Mouse (Mus musculus) layer of hippocampus, postnatal 10 days (tissue): Measurements from ENCODE around the gene Tom1. TPM values are rescaled to one million over a fixed set of nuclear protein-coding genes. Genes with fewer than 3 reads are reported as not detected.

Source experiments
- DNase-seq, 2 experiments: peaks; one replicate each; pipeline ENCODE4 v3.0.0; 2021; ENCODE audit warnings: low spot score in 2 of 2
- total RNA-seq, 2 experiments: library from RNA; stranded (reverse); gene quantifications; 2 replicates each; pipeline ENCODE4 v1.2.3; 2021

Gene Tom1
- total RNA-seq, 2 experiments from 2014 or later = 34.8 to 36.7 TPM

DNA sequence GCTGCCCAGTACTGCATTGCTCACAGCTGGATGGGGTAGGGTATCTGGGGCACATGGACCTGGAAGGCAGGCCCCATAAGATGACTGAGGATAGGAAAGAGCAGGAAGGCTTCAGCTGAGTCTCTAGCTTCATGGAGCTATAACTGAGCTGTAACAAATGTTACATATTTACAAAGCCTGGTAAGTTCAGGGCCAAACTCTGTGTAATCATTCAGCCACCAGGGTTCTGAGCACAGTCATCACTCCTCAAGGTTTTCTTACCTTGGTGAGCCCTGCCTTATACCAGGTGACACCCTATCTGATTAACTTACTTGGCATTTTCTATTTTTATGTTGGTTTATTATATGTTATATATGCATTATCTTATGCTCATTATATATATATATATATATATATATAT lies 53.6 kb downstream of the Tom1 start:
- no peak for DNase-seq

GRCm38 (mm10) chr8:75088989-75089881 lies 55.7 kb downstream of the Tom1 start:
- DNase-seq = peak; percentile 64 to 65

DNA sequence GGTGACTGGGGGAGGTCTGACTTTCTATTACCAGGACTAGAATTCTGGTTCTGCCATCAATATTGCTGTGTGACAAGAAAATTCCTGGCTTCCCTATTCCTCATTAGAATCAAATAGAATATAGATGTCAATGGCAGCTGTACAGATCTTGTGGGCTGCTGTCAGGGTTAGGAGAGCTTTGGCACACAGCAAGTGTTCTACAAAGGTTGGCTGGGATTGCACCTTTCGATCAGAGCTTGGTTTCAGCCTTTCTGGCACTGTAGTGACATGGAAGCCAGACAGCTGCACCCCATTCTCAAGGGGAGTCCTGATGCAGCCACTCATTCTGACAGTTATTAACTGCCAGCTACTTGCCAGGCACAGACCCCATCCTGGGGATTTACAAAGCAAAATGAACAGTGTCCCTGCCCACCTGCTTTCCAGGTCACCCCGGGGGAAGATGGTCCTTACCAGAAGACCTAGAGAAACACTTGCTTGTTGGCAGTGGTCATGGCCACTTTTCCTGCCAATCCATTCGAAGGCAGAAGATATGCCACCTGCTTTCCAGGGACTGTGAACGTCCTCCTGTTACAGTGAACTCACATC lies 57.4 kb downstream of the Tom1 start:
- DNase-seq = no peak

DNA sequence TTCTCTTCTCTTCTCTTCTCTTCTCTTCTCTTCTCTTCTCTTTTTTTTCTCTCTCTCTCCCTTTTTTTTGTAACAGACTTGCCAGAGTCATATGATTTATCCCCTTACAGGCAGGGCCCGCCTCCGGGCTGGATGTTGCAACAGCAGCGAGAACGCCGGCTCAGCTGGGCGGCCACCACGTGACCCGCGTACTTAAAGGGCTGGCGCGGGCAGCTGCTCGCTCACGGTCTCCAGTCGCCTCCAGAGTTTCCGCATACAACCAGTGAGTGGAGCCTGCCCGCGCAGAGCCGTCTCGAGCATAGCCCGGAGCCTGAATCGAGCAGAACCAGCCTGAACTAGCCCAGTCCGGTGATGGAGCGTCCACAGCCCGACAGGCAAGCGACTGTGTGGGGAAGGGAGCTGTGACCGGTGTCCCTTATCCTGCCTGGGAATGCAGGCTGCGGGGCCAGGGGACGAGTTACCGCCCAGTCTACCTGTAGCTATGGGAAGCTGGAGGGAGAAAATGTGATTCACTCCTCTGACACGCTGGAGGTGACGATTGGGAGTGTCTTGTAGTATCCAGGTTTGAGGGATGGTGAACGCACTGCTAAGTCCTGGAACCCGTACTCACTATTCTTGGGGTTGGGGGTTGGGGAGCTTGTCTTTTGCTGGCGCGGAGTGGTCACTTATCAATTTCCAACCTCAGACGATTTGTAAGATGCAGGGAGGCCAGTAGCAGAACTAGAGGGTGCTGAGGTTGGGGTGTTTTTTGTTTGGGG lies 60.1 kb downstream of the Tom1 start, which contains the start of gene Hmox1:
Gene Hmox1 (plus strand): TSS at position 223 of the 758 bp plus-strand sequence.
- DNase-seq = peak; percentile 78 to 84

DNA sequence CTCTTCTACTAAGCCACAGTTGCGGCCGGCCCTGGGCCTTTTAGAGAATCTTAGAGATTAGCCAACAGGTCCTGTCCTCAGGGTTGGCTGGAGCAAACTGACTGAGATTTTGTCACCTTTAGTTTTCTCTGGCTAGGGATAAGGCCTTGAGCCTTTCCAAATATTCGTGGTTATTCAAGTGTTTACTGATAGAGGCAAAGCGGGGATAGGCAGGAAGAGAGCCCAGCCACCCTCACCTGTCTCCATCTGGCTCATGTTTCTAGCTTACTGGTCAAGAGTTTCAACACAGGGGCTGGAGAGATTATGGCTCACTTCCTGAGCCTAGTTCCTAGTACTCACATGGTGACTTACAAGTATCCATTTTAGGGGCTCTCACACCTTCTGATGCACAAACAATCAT lies 69.5 kb downstream of the Tom1 start:
- no peak for DNase-seq

GRCm38 (mm10) chr8:75103376-75103878 lies 69.9 kb downstream of the Tom1 start:
- no peak for DNase-seq

GRCm38 (mm10) chr8:75108527-75109235 lies 75.2 kb downstream of the Tom1 start:
- peak; percentile 77 to 84 for DNase-seq

DNA sequence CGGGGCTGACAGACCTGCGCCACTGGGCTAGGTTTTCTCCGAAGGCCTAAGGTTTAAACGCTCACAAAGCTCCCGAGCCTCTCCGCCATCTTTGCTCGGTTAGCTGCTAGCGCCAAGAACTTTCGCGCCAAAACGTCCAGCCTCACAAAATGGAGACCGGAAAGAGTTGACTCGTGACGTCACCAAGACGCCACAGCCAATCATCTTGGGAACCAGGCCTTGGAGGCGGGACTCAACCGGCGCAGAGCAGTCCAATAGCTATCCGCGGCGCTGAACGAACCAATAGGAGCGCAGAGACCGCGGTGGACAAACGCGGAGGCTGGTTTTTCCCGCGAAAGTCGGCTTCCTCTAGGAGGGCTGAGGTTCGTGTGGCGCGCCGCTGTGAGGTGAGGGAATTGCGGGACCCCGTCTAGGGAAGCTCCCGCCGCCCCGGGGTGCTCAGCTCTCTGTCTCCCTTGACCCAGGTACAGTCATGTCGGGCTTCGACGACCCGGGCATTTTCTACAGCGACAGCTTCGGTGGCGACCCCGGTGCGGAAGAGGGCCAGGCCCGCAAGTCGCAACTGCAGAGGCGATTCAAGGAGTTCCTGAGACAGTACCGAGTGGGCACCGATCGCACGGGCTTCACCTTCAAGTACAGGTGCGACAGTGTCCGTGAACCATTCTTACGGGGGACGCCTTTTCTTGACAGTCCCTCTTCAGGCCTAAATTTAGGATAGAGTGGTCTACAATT lies 75.9 kb downstream of the Tom1 start, which contains the start of gene Mcm5:
Gene Mcm5 (plus strand): TSS at position 334 of the 732 bp plus-strand sequence.
- DNase-seq = peak; percentile 100

DNA sequence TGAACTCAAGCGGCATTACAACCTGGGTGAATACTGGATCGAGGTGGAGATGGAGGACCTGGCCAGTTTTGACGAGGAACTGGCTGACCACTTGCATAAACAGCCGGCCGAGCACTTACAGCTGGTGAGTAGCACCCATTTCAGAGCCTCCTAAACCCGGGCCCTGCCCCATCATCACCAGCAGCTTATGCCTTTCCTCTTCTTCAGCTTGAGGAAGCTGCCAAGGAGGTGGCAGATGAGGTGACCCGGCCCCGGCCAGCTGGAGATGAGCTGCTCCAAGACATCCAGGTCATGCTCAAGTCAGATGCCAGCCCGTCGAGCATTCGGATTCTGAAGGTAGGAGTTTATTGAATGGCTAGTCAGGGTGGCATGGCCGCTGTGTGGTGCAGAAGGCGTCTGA lies 76.6 kb downstream of the Tom1 start:
- no peak for DNase-seq

DNA sequence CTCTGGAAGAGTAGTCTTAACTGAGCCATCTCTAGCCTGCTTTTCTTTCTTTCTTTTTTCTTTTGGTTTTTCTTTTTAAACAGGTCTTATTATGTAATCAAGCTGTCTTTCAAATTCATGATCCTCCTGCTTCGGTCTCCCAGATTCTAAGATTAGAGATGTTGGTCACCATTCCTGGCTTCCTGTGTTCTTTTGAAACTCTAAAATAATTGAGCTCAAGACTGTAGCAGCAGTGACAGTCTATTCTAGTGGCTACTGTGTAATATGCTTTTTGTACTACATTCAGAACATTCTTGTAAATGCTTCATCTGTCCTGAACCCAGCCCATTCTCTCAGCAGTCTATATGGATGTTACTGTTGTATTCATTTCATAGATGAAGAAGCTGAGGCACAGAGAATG lies 85.0 kb downstream of the Tom1 start:
- DNase-seq = no peak

DNA sequence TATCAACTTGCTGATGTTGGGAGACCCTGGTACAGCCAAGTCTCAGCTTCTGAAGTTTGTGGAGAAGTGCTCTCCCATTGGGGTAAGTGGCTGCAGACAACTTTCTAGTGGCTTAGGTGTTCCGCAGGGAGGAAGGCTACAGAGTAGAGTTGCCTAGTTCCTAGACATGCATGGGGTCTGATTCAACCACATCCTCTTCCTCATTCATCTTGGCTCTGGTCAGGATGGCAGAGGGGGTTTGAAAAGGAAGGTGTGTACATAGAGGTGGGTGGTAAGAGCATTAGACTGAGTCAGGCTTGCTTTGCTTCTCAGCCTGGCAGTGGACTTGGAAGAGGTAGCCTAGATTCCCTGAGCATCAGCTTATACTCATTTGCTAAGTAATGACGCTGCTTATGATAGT lies 85.8 kb downstream of the Tom1 start:
- no peak for DNase-seq

Other genes with a start within 250 kb of the Tom1 start
- not detected for gene Isx, start 160.5 kb upstream of the Tom1 start, total RNA-seq
- gene Hmgxb4, start 40.3 kb upstream of the Tom1 start, total RNA-seq = 10 to 100 TPM; 26.2 to 30.3 TPM
- 1 to 10 TPM; 5.9 to 6.8 TPM for gene Hmox1, start 59.9 kb downstream of the Tom1 start, total RNA-seq
- gene Mcm5, start 75.9 kb downstream of the Tom1 start, total RNA-seq = 1 to 10 TPM; 9.4 to 9.8 TPM
- 10 to 100 TPM; 30.6 TPM for gene Rasd2, start 180.2 kb downstream of the Tom1 start, total RNA-seq